Mouse (Mus musculus) heart, postnatal 10 days (tissue): ENCODE measurements around the gene Atp6v0c. TPM values are rescaled to one million over a fixed set of nuclear protein-coding genes. Genes with fewer than 3 reads are reported as not detected.
"Not testable (repeated sequence)": the region's sequence is repeated elsewhere in the genome, so short reads cannot be mapped to it uniquely, and the experiment has no call there.

Experiments
- DNase-seq, 2 experiments: peaks; one replicate each; pipeline ENCODE4 v3.0.0; 2021
- intact Hi-C: fragments of 180-260 bp; cut with DNase I; formaldehyde crosslinking; loops from one replicate; pipeline ENCODE4 v1.15.1; 2025
- total RNA-seq, 2 experiments: library from RNA; stranded (reverse); gene quantifications; 2 replicates each; pipeline ENCODE4 v1.2.3; 2021

The Atp6v0c gene
- total RNA-seq, 2 experiments from 2014 or later, result 275 to 284 TPM

DNA sequence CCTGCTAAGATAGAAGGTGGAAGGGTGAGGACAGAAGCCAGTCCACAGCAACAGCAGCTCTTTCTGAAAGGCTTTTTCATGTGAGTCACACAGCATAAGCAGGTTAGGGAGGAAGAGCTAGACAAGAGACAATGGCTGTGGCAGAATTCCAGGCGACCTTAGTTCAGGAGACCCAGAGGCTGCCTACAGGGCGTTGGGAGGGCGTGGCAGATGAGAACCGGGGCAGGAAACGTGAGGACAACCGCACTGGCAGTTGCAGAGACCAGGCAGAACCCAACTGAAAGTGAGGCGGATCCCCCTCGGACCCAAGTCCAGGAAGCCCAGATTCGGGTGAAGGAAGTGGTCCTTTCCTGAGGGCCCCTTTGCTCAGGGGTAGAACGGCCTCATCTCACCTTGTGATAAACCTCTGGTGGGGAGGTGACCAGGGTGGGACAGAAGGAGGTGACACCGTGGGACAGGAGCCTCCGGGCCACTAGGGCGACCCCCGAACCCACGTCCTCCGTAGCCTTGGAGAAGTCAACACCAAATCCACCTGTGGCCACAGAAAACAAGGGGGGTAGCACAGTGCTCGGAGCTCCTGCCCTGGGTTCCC, 6.8 kb downstream of the Atp6v0c start:
- intact Hi-C loops, result no loop called here
- DNase-seq, result peak; percentile 38 to 48

DNA sequence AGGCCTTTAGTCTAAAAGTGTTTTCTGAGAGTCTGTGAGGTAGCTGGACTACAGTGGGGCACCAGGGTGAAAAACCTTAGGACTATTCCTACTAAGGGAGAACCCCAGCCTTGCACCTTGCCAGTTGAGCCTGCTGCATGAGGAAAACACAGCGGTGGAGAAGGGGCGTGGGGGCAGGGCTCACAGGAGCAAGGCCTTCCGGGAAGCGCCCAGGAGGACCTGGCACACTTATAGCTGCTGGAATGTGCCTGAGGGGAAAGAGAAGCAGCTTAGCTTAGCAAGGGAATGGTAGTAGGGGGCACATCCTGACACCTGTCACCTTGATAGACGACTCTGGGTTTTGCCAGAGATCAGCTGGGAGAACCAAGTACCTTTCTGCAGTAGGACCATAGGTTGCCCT, 8.0 kb downstream of the Atp6v0c start:
- DNase-seq, result no peak
- intact Hi-C loops, result no loop called here

DNA sequence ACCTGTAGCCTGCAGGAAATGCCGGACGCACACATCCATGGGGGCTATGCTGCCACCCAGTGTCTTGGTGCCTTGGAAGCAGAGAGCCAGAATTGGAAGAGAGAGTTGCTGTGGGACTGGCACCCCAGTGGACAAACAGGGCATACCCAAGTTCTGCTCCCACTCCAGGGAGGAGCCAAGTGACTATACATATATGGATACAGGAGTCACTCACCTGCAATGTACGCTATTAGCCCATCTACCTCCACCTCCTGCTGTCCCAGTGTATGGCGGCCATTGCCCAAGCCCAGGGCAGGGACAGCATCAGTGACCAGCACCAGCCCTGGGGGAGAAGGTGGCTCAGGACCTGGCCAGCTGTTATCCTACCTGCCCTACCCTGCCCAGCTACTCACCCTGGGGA, 12.0 kb downstream of the Atp6v0c start:
- intact Hi-C loops, result no loop called here
- no peak for DNase-seq

- intact Hi-C loops, result no loop called here
- DNase-seq, result no peak
Observed at GRCm38 (mm10) chr17:24157121-24157520, 12.4 kb downstream of the Atp6v0c start.

GRCm38 (mm10) chr17:24156394-24156793, 13.1 kb downstream of the Atp6v0c start:
- DNase-seq, result no peak
- intact Hi-C loops, result no loop called here

- no peak for DNase-seq
- intact Hi-C loops, result no loop called here
Observed at GRCm38 (mm10) chr17:24155742-24156141, 13.8 kb downstream of the Atp6v0c start.

- intact Hi-C loops, result loop anchor here (5.0 kb wide), 1 partner anchor 238 kb away; no protein-coding TSS in a partner anchor
- DNase-seq, result no peak
Observed at GRCm38 (mm10) chr17:24154463-24154862, 15.0 kb downstream of the Atp6v0c start.

DNA sequence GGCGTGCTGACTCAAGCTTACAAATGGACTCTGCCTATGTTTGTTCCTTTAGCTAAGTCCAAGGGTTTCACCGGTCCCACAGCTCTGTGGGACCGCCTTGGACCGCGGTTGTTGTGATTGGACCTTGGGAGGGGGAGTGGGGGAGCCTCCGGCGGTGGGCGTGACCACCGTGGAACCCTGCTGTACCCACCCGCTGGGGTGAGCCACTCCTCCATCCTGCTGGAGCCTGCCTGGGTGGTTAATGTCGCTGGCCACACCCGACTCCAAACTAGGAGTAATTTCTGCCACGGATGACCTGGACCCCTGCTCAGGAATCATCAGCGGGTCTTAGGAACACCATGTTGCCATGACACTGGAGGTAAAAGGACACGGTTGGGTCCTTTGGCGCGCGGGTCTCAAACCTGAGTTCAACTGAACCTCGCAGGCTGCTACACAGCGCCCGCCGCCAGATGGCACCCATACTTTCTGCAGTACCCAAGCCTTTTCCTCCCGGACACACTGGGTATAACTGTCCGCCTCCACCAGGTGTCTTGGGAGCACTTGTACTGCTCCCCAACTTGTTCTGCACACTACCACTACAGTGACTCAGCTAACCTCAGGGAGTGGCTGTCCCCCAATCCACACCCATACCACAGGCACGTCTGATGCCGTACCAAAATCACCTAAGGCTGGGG, 17.5 kb downstream of the Atp6v0c start:
- intact Hi-C loops, result loop anchor here (5.0 kb wide), 1 partner anchor 240 kb away; no protein-coding TSS in a partner anchor
- DNase-seq, result peak; percentile 80 to 86

GRCm38 (mm10) chr17:24151382-24151781, 18.1 kb downstream of the Atp6v0c start:
- intact Hi-C loops, result loop anchor here (5.0 kb wide), 1 partner anchor 241 kb away; no protein-coding TSS in a partner anchor
- DNase-seq, result no peak

DNA sequence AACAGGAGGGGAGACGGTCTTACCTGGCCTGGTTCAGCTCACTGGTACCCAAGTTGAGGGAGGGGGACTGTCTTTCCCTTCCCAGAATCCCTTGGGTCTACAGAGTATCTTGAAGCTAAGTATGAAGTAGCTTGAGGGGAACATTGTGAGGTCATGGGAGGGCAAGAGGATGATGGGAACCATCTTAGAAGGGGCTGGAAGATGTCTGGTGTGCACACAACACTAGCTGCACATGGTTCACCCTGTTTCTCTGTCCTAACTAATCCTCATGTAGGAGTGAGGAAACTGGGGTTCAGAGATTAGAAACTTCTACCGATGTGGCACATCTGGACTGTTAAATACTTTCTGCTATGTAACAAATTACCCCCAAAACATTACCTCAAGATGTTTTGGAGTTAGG, 18.7 kb downstream of the Atp6v0c start, which contains the start of gene Pdpk1:
Gene Pdpk1, minus strand, starts transcription at position 101 of the 400 bp plus-strand sequence.
- intact Hi-C loops, result loop anchor here (5.0 kb wide), 1 partner anchor 241 kb away; no protein-coding TSS in a partner anchor
- no peak for DNase-seq

GRCm38 (mm10) chr17:24149421-24149820, 20.1 kb downstream of the Atp6v0c start:
- DNase-seq, result no peak
- intact Hi-C loops, result no loop called here

GRCm38 (mm10) chr17:24142897-24143296, 26.6 kb downstream of the Atp6v0c start:
- no peak for DNase-seq
- intact Hi-C loops, result no loop called here

GRCm38 (mm10) chr17:24141425-24141920, 28.0 kb downstream of the Atp6v0c start:
- intact Hi-C loops, result no loop called here

GRCm38 (mm10) chr17:24140845-24141424, 28.6 kb downstream of the Atp6v0c start:
- DNase-seq, result no peak
- intact Hi-C loops, result no loop called here

More at GRCm38 (mm10) chr17:24141425-24141920, 28.0 kb downstream of the Atp6v0c start:
- peak; percentile 98 for DNase-seq

- DNase-seq, result no peak
- intact Hi-C loops, result no loop called here
Observed at GRCm38 (mm10) chr17:24139968-24140367, 29.5 kb downstream of the Atp6v0c start.

GRCm38 (mm10) chr17:24139256-24139655, 30.2 kb downstream of the Atp6v0c start:
- DNase-seq, result no peak
- intact Hi-C loops, result no loop called here

DNA sequence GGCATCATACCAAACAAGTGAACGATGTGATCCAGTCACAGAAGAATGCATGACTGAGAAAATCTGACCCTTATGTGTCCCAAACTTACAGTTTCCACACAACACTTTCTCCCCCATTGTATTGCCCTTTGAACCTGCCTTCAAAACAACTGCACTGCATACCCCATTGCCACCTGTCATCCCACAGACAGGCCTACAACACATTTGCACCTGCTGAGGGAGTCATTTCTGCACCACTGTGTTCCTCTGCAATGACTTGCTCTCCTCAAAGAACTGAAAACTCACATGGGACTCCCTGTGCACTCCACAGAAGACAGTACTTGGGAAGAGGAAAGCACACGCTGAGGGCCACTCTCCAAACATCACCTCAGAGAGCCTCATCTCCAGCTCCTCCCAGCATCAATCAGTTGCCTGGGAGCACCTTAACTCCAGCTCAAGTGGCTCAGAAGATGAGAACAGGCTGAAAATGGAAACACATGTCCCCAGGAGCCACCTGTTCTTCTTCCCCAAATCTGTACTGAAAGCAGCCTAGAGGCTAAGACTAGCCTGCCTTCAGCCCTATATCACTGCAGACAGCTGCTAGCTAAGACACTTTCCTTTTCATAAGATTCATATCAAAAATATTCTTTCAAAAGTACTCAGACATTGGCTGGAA, 32.1 kb downstream of the Atp6v0c start:
- intact Hi-C loops, result no loop called here
- DNase-seq, result no peak

DNA sequence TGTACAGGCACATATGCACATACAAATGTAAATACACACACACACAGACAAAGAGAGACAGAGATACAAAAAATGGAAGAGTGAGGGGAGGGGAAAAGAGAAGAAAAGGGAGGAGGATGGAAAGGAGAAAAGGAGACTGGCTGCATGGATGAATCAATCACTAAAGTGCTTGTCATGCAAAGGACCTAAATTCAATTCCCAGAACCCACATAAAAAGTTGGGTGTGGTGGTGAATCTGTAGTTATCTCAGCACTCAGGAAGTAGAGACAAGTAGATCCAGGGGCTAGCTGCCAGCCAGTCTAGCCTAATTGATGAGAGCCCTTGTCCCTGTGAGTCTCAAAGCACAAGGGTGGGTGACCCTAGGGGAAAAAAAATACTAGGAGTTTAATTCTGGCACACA, 35.4 kb downstream of the Atp6v0c start:
- intact Hi-C loops, result no loop called here
- no peak for DNase-seq

DNA sequence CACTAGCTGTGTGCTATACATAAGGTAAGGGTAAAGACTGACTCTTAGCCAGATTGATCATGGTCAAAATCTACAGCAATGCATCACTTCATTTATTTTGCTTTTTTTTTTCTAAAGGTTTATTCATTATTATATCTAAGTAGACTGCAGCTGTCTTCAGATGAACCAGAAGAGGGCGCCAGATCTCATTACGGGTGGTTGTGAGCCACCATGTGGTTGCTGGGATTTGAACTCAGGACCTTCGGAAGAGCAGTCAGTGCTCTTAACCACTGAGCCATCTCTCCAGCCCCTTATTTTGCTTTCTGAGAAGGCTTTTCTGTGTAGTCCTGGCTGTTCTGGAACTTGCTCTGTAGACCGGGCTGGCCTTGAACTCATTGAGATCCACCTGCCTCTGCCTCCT, 36.6 kb downstream of the Atp6v0c start:
- DNase-seq, intact Hi-C loops: not testable (repeated sequence)

DNA sequence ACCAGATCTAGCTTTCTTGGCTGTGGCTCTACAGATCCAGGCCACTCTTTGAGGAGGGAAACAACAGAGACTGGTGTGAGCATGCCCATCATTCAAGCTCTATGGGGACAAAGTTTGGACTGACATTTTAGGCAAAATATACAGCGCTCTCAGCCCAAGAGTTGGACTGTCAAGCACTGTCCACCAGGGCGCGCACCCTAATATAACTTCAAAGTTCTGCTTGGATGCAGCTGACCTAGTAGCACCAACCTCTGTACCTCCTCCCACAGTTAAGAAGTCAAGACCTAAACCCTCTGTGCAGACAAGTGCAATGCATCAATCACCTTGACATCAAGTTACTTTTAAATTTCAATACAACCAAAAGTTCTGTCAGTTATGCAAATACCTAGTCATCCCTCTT, 37.9 kb downstream of the Atp6v0c start:
- no peak for DNase-seq
- intact Hi-C loops, result no loop called here

GRCm38 (mm10) chr17:24129246-24129645, 40.3 kb downstream of the Atp6v0c start:
- DNase-seq, intact Hi-C loops: not testable (repeated sequence)
